Mouse (Mus musculus): ENCODE measurements around the gene Fli1. TPM values are rescaled to one million over a fixed set of nuclear protein-coding genes. Genes with fewer than 3 reads are reported as not detected.

Gene Fli1
- polyA plus RNA-seq, 1 experiment from 2014 or later, result 31.0 TPM

DNA sequence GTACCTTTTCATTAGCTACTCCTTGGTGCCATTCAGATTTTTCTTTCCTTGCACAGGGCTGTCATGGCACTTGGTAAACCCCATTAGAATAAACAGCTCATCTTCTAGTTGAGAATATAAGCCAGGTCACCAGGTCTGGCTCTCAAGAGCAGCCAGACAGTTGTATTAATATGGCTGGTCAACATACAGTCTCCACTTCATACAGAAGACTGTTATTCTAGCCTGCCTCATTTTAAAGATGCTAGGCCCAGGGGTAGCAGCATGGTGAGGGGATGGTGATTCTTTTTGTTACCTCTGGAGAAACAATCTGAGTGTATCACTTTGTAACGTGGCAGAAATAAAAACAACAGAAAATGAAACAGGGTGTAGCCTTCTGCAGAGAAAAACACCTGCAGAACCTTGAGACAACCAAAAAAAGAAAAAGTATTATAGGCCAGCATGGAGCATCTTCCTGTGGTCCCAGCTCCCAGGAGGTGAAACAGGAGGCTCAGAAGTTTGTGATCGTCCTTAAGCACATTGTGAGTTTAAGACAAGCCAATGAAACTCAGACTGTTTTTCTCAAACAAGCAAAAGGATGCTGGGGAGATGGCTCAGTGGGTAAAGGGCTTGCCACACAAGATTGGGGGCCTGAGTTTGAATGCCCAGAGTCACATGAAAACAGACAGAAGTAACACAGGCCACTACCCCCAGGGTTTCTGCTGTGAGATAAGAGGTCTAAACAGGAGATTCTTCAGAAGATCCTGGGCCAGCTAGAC is 7.3 kb downstream of the Fli1 start:
- no peak overlapping the region for H3K9ac ChIP-seq
- no peaks in the 10 kb centered on the region for H3K36me3 ChIP-seq
- H3K4me1 ChIP-seq, result peaks cover 17% of the 10 kb centered on the region
- ATAC-seq (replicated peaks; ENCODE audit: low FRiP score), result no peak
- H3K4me3 ChIP-seq (replicated peaks), result no peak overlapping the region
- no peaks in the 10 kb centered on the region for H3K9me3 ChIP-seq (replicated peaks)
- 62% methylated on average over 2 of the region's 2 CpGs for WGBS
- no peak overlapping the region for H3K4me2 ChIP-seq
- no peak overlapping the region for H3K27ac ChIP-seq
- peaks cover 15% of the 10 kb centered on the region; the same call in 1 of the 2 replicates for H3K27me3 ChIP-seq

DNA sequence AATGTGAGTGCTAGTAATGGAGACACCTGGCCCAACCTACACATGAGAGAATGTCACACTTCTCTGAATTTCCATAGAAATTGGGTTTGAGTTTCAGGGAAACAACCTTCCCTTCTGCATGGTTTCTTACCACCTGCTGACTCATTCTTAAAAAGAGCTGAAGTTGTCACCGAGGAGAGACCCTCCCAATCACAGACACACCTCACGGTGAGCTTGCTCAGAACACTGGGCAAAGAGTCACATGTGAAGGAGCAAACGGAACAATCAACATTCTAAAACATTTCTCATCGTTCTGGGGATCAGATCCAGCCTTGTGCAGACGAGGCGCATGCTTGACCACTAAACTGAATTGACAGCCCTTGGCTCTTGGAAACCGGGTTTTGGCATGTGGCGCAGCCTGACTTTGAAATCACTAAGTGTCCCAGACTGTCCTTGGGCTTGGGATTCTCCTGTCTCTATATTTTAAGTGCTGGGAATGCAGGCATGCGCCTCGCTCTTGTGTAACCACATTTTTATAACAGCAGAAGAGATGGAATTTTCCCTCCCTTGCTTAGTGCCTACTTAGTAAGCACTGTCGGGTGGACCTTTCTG is 8.5 kb downstream of the Fli1 start:
- no peak overlapping the region for H3K4me3 ChIP-seq (replicated peaks)
- ATAC-seq (replicated peaks; ENCODE audit: low FRiP score), result no peak
- no peaks in the 10 kb centered on the region for H3K9me3 ChIP-seq (replicated peaks)
- no peak overlapping the region for H3K9ac ChIP-seq
- H3K4me1 ChIP-seq, result peaks cover 7% of the 10 kb centered on the region; the same call in 1 of the 2 replicates
- peaks cover 6% of the 10 kb centered on the region; the same call in 1 of the 2 replicates for H3K27me3 ChIP-seq
- 82% methylated on average over 11 of the region's 11 CpGs for WGBS
- H3K36me3 ChIP-seq, result no peaks in the 10 kb centered on the region
- H3K27ac ChIP-seq, result no peak overlapping the region
- H3K4me2 ChIP-seq, result no peak overlapping the region

DNA sequence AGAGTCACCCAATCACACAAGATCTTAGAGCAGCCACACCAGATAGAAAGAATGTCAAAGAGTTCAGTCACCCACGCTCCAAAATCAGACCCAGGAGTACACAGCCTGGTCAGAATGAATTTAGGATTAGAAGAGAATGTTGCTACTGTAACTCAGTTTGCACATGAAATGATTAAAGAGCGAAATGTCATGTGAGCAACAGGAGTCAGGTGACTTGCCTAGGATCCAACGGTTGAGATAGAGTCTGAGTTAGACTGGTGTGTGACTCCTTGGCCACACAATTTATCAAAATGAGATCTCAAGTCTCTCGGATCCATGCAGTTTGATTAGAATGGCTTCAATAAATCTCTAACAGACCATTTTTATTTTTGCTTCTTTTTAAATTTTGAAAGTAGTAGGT is 11.1 kb downstream of the Fli1 start:
- H3K4me2 ChIP-seq, result no peak overlapping the region
- no peak overlapping the region; the same call in 1 of the 2 replicates for H3K27ac ChIP-seq
- no peak for ATAC-seq (replicated peaks; ENCODE audit: low FRiP score)
- no peaks in the 10 kb centered on the region for H3K9me3 ChIP-seq (replicated peaks)
- WGBS, result 70% methylated on average over 4 of the region's 4 CpGs
- no peaks in the 10 kb centered on the region; the same call in 1 of the 2 replicates for H3K4me1 ChIP-seq
- H3K36me3 ChIP-seq, result no peaks in the 10 kb centered on the region
- H3K9ac ChIP-seq, result no peak overlapping the region
- H3K4me3 ChIP-seq (replicated peaks), result no peak overlapping the region
- H3K27me3 ChIP-seq, result no peaks in the 10 kb centered on the region

DNA sequence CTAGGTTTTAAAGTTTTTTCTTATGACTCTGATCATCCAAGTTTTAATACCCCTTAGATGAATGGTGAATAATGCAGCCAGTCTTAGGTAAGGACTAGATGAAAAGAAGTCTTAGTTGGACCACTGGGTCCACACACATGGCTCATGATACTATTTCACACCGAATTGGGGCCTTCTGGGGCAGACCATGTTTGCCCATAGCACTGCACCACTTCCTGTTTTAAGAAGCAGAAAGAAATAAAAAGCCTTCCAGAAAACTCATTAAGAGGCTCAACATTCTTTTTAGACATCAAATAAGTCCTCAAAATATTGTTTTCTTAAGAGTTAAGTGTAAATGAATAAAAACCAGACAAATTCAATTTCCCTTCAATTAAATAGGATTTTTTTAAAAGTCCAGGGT is 11.7 kb downstream of the Fli1 start:
- Histone ChIP-seq H3K27me3 (no peaks in the 10 kb centered on the region), H3K9ac (no peak overlapping the region), H3K9me3 (replicated peaks) (no peaks in the 10 kb centered on the region), H3K4me3 (replicated peaks) (no peak overlapping the region), H3K4me2 (no peak overlapping the region), H3K27ac (no peak overlapping the region), H3K4me1 (no peaks in the 10 kb centered on the region; the same call in 1 of the 2 replicates), H3K36me3 (no peaks in the 10 kb centered on the region)
- WGBS, result 65% methylated on average over 1 of the region's 1 CpGs
- no peak for ATAC-seq (replicated peaks; ENCODE audit: low FRiP score)

DNA sequence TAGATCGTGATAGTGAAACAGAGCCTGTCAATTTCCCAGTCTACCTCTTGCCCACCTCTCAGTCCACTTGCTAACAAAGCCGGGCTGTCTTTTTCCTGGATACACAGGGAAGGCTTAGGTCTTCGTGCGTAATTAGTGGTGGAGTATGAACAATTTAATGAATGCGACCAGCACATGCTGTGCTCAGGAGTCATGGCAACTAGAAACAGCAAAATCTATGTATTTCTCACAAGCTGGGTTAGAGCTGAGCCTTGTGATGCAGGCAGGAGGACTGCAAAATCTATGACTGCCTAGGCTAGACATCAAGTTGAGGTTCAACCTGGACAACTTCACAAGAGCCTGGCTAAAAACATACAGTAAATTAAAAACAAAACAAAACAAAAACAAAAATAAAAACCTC is 12.5 kb downstream of the Fli1 start:
- no peaks in the 10 kb centered on the region for H3K4me1 ChIP-seq
- no peak overlapping the region for H3K4me3 ChIP-seq (replicated peaks)
- H3K36me3 ChIP-seq, result no peaks in the 10 kb centered on the region
- H3K27ac ChIP-seq, result peak overlapping the region; percentile 49
- no peaks in the 10 kb centered on the region for H3K9me3 ChIP-seq (replicated peaks)
- H3K4me2 ChIP-seq, result no peak overlapping the region
- no peak for ATAC-seq (replicated peaks; ENCODE audit: low FRiP score)
- H3K9ac ChIP-seq, result no peak overlapping the region
- H3K27me3 ChIP-seq, result no peaks in the 10 kb centered on the region
- WGBS, result 80% methylated on average over 5 of the region's 5 CpGs

DNA sequence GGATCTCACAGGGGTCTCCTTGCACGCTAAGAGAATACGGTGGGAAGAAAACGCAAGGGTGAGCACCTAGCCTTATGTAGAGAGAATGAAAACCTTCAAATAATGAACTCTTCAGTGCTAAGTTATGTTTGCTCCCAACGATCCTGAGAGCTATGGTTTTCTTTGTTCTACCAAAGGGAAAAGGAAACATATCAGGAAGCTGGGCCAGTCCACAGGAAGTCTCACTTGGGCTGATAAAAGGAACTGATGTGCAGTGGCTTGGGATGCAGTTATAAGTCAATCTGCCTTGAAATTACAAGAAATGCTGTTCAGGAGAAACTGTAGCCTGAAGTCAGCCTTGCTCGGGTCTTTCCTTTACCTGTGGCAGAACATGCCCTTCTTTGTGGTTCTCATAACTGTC is 13.1 kb downstream of the Fli1 start:
- H3K27ac ChIP-seq, result peak overlapping the region; percentile 49
- no peak overlapping the region for H3K4me3 ChIP-seq (replicated peaks)

DNA sequence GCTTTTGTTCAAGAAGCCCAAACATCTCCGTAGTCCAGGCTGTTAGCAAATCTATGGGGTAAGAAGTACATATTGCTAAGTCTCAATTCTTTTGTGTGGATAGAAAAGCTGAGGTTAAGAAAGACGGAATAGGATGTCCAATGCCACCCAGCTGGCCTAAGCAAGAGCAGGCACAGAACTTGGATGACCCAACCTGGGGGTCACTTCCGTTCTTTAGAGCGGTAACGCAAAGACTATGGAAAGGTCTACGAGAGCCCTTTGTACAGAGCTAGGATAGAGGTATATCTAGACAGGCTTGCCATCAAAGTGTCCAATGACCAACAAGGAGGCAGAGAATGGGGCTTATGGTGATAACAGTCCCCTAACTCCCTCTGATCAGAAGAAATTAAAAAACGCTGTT is 15.3 kb downstream of the Fli1 start:
- WGBS, result 87% methylated on average over 7 of the region's 7 CpGs
- Histone ChIP-seq H3K4me2 (no peak overlapping the region), H3K4me1 (no peaks in the 10 kb centered on the region), H3K27me3 (no peaks in the 10 kb centered on the region), H3K27ac (0 out of 2 replicates have a peak overlapping the region, but pooled peaks have one; percentile 27), H3K9me3 (replicated peaks) (no peaks in the 10 kb centered on the region), H3K9ac (no peak overlapping the region), H3K36me3 (no peaks in the 10 kb centered on the region), H3K4me3 (replicated peaks) (no peak overlapping the region)
- ATAC-seq (replicated peaks; ENCODE audit: low FRiP score), result no peak

More for the DNA sequence above, 13.1 kb downstream of the Fli1 start:
- no peak overlapping the region for H3K4me2 ChIP-seq
- H3K4me1 ChIP-seq, result no peaks in the 10 kb centered on the region
- no peak for ATAC-seq (replicated peaks; ENCODE audit: low FRiP score)
- WGBS, result 75% methylated on average over 5 of the region's 5 CpGs
- no peaks in the 10 kb centered on the region for H3K27me3 ChIP-seq
- H3K9me3 ChIP-seq (replicated peaks), result no peaks in the 10 kb centered on the region
- H3K36me3 ChIP-seq, result no peaks in the 10 kb centered on the region
- no peak overlapping the region for H3K9ac ChIP-seq

DNA sequence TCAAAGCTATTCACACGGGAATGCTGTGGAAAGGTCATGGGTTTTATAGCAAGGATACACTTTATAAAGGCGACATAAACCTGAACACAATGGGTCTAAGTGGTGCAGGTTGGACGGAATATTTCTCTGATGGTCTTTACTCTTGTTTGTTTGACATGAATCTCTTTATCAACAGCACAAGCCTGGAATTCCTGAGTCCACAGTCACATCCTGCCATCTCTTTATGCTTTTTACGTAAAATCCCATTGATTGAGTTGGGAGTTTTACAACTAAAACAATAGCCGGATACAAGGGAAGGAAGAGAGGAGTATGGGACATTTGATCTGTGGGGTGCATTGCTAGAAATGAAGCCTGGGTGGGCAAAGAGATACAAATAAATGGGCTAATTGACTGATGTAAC is 16.9 kb downstream of the Fli1 start:
- H3K36me3 ChIP-seq, result no peaks in the 10 kb centered on the region
- no peaks in the 10 kb centered on the region for H3K9me3 ChIP-seq (replicated peaks)
- H3K27ac ChIP-seq, result peak overlapping the region; percentile 68
- no peaks in the 10 kb centered on the region for H3K4me1 ChIP-seq
- ATAC-seq (replicated peaks; ENCODE audit: low FRiP score), result no peak
- H3K4me2 ChIP-seq, result no peak overlapping the region
- WGBS, result 69% methylated on average over 5 of the region's 5 CpGs
- H3K27me3 ChIP-seq, result no peaks in the 10 kb centered on the region
- no peak overlapping the region for H3K4me3 ChIP-seq (replicated peaks)
- no peak overlapping the region for H3K9ac ChIP-seq

DNA sequence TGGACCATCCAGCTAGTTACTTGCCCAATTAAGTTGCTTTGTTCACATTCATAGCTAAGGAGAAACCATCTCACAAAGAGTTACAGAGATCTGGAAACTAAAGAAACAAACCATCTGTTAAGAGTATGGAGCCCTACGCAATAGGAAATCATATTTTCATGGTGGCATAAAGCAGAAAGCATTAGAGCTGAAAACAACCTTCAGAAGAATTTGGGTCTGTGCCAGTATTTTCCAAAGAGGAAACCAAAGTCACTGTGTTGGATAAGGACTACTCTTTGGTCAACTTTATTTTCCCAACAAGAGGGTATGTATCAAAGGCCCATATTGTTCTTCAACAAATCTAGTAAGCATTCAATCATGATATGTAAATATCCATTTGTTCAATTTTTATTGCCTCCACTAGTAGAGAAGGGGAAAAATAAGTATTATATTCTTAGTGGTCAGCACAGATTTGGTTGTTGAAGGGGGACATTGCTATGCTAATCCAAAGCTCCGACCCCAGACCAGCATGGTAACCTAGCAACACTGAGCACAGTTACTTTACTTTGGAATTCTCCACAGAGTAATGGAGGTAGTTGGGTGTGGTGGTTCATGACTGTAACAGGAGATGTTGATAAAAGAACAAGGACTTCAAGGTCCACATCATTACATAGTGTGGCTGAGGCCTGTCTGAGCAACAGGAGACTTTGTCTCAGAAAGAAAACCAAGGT is 20.0 kb downstream of the Fli1 start:
- ATAC-seq (replicated peaks; ENCODE audit: low FRiP score), result no peak
- Histone ChIP-seq H3K4me3 (replicated peaks) (no peak overlapping the region), H3K36me3 (no peaks in the 10 kb centered on the region), H3K9me3 (replicated peaks) (no peaks in the 10 kb centered on the region), H3K4me2 (no peak overlapping the region), H3K9ac (no peak overlapping the region), H3K27me3 (no peaks in the 10 kb centered on the region), H3K27ac (no peak overlapping the region), H3K4me1 (peaks cover 19% of the 10 kb centered on the region)
- WGBS, result 66% methylated on average over 2 of the region's 2 CpGs

DNA sequence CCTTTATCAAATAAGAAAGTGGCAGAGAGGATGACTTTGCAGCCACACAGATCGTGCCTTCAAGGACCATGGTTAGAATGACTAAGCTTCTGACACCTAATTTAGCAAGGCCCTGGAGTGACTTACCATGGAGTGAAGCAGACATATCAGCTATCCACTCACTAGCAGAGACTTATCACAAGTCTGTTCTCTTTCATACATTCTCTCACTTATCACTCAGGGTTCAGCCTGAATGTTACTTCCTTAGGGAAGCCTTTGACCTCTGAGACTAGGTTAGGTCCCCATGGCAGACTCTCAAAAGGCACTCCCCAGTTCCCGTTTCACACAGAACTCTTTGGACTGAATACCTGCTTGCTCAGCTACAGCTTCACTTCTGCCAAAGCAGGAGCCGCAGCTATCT is 21.3 kb downstream of the Fli1 start:
- Histone ChIP-seq H3K4me3 (replicated peaks) (no peak overlapping the region), H3K27ac (0 out of 2 replicates have a peak overlapping the region, but pooled peaks have one; percentile 18), H3K36me3 (no peaks in the 10 kb centered on the region), H3K9ac (no peak overlapping the region), H3K27me3 (no peaks in the 10 kb centered on the region), H3K4me2 (no peak overlapping the region), H3K9me3 (replicated peaks) (no peaks in the 10 kb centered on the region), H3K4me1 (peaks cover 19% of the 10 kb centered on the region)
- no peak for ATAC-seq (replicated peaks; ENCODE audit: low FRiP score)
- whole genome bisulfite sequencing, result 65% methylated on average over 3 of the region's 3 CpGs

DNA sequence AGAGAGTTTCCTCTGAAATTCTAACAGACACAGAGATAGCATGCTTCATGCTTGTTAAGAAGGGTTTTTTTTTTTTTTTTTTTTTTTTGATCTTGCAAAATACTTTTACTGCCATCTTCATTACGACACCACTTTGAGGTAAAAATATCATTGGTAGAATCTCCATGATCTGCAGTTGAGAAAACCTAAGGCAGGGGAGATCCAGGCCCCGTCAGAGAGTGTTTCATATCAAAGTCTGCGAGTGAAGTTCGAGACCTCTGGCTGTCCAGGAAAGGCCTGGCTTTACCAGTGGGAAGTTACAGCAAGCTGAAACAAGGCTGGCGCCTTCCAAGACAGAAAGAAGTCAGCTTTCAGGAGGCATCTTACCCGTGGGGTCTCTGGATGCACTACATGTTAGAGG is 21.8 kb downstream of the Fli1 start:
- no peak for ATAC-seq (replicated peaks; ENCODE audit: low FRiP score)
- H3K4me2 ChIP-seq, result no peak overlapping the region
- WGBS, result 69% methylated on average over 6 of the region's 6 CpGs
- H3K36me3 ChIP-seq, result no peaks in the 10 kb centered on the region
- H3K9me3 ChIP-seq (replicated peaks), result no peaks in the 10 kb centered on the region
- 0 out of 2 replicates have a peak overlapping the region, but pooled peaks have one; percentile 57 for H3K27ac ChIP-seq
- no peaks in the 10 kb centered on the region for H3K27me3 ChIP-seq
- H3K4me1 ChIP-seq, result peaks cover 19% of the 10 kb centered on the region
- H3K9ac ChIP-seq, result no peak overlapping the region
- no peak overlapping the region for H3K4me3 ChIP-seq (replicated peaks)

Measured in kidney, embryonic 15.5 days (tissue).